Mouse (Mus musculus): ENCODE measurements around the gene Smarca4. TPM values are rescaled to one million over a fixed set of nuclear protein-coding genes. Genes with fewer than 3 reads are reported as not detected.

The Smarca4 gene
- polyA plus RNA-seq, 1 experiment = 283 TPM

- TF ChIP-seq GATA1 (IDR thresholded peaks at IDR 0.05; ENCODE audit: low read length) = no peak
Observed at GRCm38 (mm10) chr9:21723377-21724146, 107.6 kb downstream of the Smarca4 start, which contains the start of gene Ldlr. Gene Ldlr (plus strand): TSS chr9:21723483.

GRCm38 (mm10) chr9:21724147-21724536 is 108.2 kb downstream of the Smarca4 start:
- TF ChIP-seq GATA1 (IDR thresholded peaks at IDR 0.05; ENCODE audit: low read length) = no peak

- no peak for TF ChIP-seq GATA1 (IDR thresholded peaks at IDR 0.05; ENCODE audit: low read length)
Observed at GRCm38 (mm10) chr9:21725224-21726121, 109.5 kb downstream of the Smarca4 start.

- peak; percentile 69 for TF ChIP-seq GATA1 (IDR thresholded peaks at IDR 0.05; ENCODE audit: low read length)
Observed at GRCm38 (mm10) chr9:21726218-21726975, 110.4 kb downstream of the Smarca4 start.

- TF ChIP-seq GATA1 (IDR thresholded peaks at IDR 0.05; ENCODE audit: low read length) = no peak
Observed at GRCm38 (mm10) chr9:21728261-21728832, 112.4 kb downstream of the Smarca4 start.

GRCm38 (mm10) chr9:21729264-21729663 is 113.3 kb downstream of the Smarca4 start:
- no peak for TF ChIP-seq GATA1 (IDR thresholded peaks at IDR 0.05; ENCODE audit: low read length)

GRCm38 (mm10) chr9:21732288-21732687 is 116.3 kb downstream of the Smarca4 start:
- TF ChIP-seq GATA1 (IDR thresholded peaks at IDR 0.05; ENCODE audit: low read length) = no peak

GRCm38 (mm10) chr9:21733446-21733845 is 117.5 kb downstream of the Smarca4 start:
- TF ChIP-seq GATA1 (IDR thresholded peaks at IDR 0.05; ENCODE audit: low read length) = no peak

- TF ChIP-seq GATA1 (IDR thresholded peaks at IDR 0.05; ENCODE audit: low read length) = no peak
Observed at GRCm38 (mm10) chr9:21733989-21734388, 118.0 kb downstream of the Smarca4 start.

GRCm38 (mm10) chr9:21735126-21735525 is 119.2 kb downstream of the Smarca4 start:
- no peak for TF ChIP-seq GATA1 (IDR thresholded peaks at IDR 0.05; ENCODE audit: low read length)

GRCm38 (mm10) chr9:21736580-21736979 is 120.6 kb downstream of the Smarca4 start:
- no peak for TF ChIP-seq GATA1 (IDR thresholded peaks at IDR 0.05; ENCODE audit: low read length)

GRCm38 (mm10) chr9:21737188-21737587 is 121.2 kb downstream of the Smarca4 start:
- TF ChIP-seq GATA1 (IDR thresholded peaks at IDR 0.05; ENCODE audit: low read length) = no peak

- no peak for TF ChIP-seq GATA1 (IDR thresholded peaks at IDR 0.05; ENCODE audit: low read length)
Observed at GRCm38 (mm10) chr9:21738776-21739175, 122.8 kb downstream of the Smarca4 start.

GRCm38 (mm10) chr9:21740427-21740826 is 124.5 kb downstream of the Smarca4 start:
- no peak for TF ChIP-seq GATA1 (IDR thresholded peaks at IDR 0.05; ENCODE audit: low read length)

GRCm38 (mm10) chr9:21741514-21741913 is 125.5 kb downstream of the Smarca4 start:
- TF ChIP-seq GATA1 (IDR thresholded peaks at IDR 0.05; ENCODE audit: low read length) = no peak
